Mouse (Mus musculus): ENCODE results near the gene Prtn3. TPM values are rescaled to one million over a fixed set of nuclear protein-coding genes. Genes with fewer than 3 reads are reported as not detected.
"Not testable (repeated sequence)": the region's sequence is repeated elsewhere in the genome, so short reads cannot be mapped to it uniquely, and the experiment has no call there.

The Prtn3 gene
- total RNA-seq, 2 experiments from 2014 or later, result 1.1 TPM; not detected in 1

GRCm38 (mm10) chr10:79873313-79873712 lies 963 bp upstream of the Prtn3 start:
- no peak for DNase-seq (ENCODE audit: low spot score in 2 of 2)

GRCm38 (mm10) chr10:79873715-79874289 lies 474 bp upstream of the Prtn3 start:
- no peak for DNase-seq (ENCODE audit: low spot score in 2 of 2)

GRCm38 (mm10) chr10:79877174-79877573 lies 2.9 kb downstream of the Prtn3 start:
- no peak for DNase-seq (ENCODE audit: low spot score in 2 of 2)

- no peak for DNase-seq (ENCODE audit: low spot score in 2 of 2)
These were observed 3.5 kb downstream of the Prtn3 start for GRCm38 (mm10) chr10:79877757-79878156.

GRCm38 (mm10) chr10:79879527-79879926 lies 5.3 kb downstream of the Prtn3 start:
- DNase-seq (ENCODE audit: low spot score in 2 of 2), result no peak

GRCm38 (mm10) chr10:79880721-79881120 lies 6.4 kb downstream of the Prtn3 start:
- DNase-seq (ENCODE audit: low spot score in 2 of 2), result no peak

- DNase-seq (ENCODE audit: low spot score in 2 of 2), result no peak
These were observed 7.7 kb downstream of the Prtn3 start for GRCm38 (mm10) chr10:79881981-79882380.

GRCm38 (mm10) chr10:79883297-79884084 lies 9.2 kb downstream of the Prtn3 start:
- DNase-seq (ENCODE audit: low spot score in 2 of 2), result peak; percentile 79 to 83

GRCm38 (mm10) chr10:79884446-79884845 lies 10.2 kb downstream of the Prtn3 start:
- DNase-seq (ENCODE audit: low spot score in 2 of 2), result peak; percentile 54 to 65

GRCm38 (mm10) chr10:79884938-79885337 lies 10.7 kb downstream of the Prtn3 start:
- DNase-seq (ENCODE audit: low spot score in 2 of 2), result not testable (repeated sequence)

- DNase-seq (ENCODE audit: low spot score in 2 of 2), result no peak
These were observed 11.8 kb downstream of the Prtn3 start, which contains the start of gene Elane for GRCm38 (mm10) chr10:79886054-79886453. Gene Elane (plus strand): TSS chr10:79886247.

GRCm38 (mm10) chr10:79886611-79887010 lies 12.3 kb downstream of the Prtn3 start:
- DNase-seq (ENCODE audit: low spot score in 2 of 2), result no peak

- DNase-seq (ENCODE audit: low spot score in 2 of 2), result no peak
These were observed 15.1 kb downstream of the Prtn3 start for GRCm38 (mm10) chr10:79889386-79889785.

- DNase-seq (ENCODE audit: low spot score in 2 of 2), result no peak
These were observed 16.4 kb downstream of the Prtn3 start, which contains the start of gene Cfd for GRCm38 (mm10) chr10:79890670-79891069. Gene Cfd (plus strand): TSS chr10:79890853.

GRCm38 (mm10) chr10:79892451-79893118 lies 18.3 kb downstream of the Prtn3 start:
- DNase-seq (ENCODE audit: low spot score in 2 of 2), result peak; percentile 82 to 87

GRCm38 (mm10) chr10:79896306-79896705 lies 22.0 kb downstream of the Prtn3 start:
- no peak for DNase-seq (ENCODE audit: low spot score in 2 of 2)

- DNase-seq (ENCODE audit: low spot score in 2 of 2), result no peak
These were observed 22.5 kb downstream of the Prtn3 start for GRCm38 (mm10) chr10:79896814-79897213.

GRCm38 (mm10) chr10:79897316-79898245 lies 23.3 kb downstream of the Prtn3 start:
- no peak for DNase-seq (ENCODE audit: low spot score in 2 of 2)

GRCm38 (mm10) chr10:79900951-79901410 lies 26.7 kb downstream of the Prtn3 start:
- DNase-seq (ENCODE audit: low spot score in 2 of 2), result no peak

- no peak for DNase-seq (ENCODE audit: low spot score in 2 of 2)
These were observed 32.4 kb downstream of the Prtn3 start for GRCm38 (mm10) chr10:79906712-79907111.

- DNase-seq (ENCODE audit: low spot score in 2 of 2), result no peak
These were observed 33.1 kb downstream of the Prtn3 start for GRCm38 (mm10) chr10:79907415-79907814.

Measured in adrenal gland, adult 18-20 months (tissue).